Mouse (Mus musculus) regulatory T cell (primary cell): ENCODE measurements around the gene Mybpc1.
"Not testable (repeated sequence)": the region's sequence is repeated elsewhere in the genome, so short reads cannot be mapped to it uniquely, and the experiment has no call there.

Source experiments
- in situ Hi-C: fragments of 300-600 bp; cut with MboI, MseI; formaldehyde crosslinking; loops from one replicate; pipeline ENCODE4 v1.15.1; 2025; ENCODE audit warnings: high pct_unique_total_duplicates

Gene Mybpc1

DNA sequence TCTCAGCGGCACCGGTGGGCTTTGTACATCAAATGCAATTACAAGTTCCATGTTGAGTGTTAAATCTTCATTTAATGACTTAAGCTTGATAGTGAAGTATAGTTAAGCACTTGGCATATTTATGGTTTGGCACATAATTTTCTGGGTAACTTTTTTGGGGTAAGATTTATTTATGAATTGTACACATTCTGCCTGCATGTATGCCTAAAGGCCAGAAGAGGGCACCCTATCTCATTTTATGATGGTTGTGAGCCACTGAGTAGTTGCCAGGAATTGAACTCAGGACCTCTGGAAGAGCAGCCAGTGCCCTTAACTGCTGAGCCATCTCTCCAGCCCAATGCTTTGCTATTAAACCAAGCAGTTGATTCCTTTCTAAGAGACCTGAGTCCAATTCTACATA, 52.2 kb downstream of the Mybpc1 start:
- in situ Hi-C loops: no loop called here

DNA sequence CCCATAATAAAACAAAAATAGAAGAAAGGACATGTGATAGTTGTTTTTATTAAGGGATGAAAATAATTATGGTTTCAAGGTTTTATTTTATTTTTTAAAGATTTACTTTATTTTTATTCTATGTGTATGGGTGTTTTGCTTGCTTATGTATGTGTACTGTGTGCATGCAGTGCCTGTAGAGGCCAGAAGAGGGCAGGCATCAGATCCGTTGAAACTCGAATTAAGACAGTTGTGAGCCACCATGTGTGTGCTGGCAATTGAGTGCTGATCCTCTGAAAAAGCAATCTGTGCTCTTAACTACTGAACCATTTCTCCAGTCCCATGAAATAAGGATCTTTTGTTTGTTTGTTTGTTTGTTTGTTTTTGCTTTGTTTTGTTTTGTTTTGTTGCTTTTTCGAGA, 54.7 kb downstream of the Mybpc1 start:
- in situ Hi-C loops: no loop called here

DNA sequence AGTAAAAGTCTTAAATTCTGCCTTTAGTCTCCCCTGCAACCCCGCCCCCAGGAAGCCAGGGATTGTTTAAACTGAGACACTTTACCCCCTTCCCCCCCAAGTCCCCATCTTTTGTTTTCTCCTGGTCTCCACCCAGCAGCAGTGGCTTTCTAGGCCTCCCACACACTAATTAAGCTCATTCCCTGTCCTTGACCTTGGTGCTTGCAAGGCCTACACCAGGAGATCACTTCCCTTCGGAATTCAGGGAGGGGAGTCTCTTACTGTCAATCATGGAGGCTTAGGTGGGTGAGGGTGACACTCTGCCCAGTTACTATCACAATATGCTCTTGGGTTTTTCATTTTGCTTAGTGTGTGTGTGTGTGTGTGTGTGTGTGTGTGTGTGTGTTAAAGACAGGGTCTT, 57.3 kb downstream of the Mybpc1 start:
- in situ Hi-C loops: no loop called here

DNA sequence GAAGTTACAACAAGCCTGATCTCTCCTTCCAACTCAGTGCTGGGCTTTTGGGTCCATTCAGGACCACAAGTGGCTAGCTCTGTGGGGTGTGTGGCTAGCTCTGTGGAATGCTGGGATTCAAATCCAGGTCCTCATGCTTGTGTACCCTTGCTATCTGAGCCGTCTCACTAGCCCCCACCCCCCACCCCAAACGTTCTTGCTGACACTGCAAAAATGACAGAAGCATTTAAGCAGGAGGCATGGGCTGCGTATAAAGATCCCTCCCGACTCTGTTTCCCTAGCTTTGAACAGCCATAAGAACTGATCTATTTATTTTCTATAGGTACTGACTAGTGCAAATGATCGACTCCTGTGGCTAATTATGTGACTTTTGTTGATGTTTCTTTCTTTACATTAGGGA, 74.3 kb downstream of the Mybpc1 start:
- in situ Hi-C loops: no loop called here

DNA sequence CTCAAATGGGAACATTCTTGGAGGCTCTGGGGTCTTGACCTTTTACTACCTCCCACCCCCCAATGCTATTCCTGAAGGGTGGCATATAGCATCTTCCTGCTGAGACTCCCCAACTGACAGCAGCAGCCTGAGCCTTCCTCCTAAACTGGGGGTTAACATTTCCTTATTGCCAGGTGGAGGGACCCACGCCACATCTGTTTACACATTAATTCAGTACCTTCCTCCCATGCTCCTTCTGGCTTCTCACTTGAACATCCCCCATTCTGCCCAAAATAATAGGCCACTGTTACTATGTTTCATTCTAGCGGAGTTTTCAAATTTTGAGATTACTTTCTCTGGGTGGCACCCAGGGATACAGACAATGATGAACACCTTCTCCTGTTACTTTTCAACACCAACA, 80.9 kb downstream of the Mybpc1 start:
- in situ Hi-C loops: no loop called here

DNA sequence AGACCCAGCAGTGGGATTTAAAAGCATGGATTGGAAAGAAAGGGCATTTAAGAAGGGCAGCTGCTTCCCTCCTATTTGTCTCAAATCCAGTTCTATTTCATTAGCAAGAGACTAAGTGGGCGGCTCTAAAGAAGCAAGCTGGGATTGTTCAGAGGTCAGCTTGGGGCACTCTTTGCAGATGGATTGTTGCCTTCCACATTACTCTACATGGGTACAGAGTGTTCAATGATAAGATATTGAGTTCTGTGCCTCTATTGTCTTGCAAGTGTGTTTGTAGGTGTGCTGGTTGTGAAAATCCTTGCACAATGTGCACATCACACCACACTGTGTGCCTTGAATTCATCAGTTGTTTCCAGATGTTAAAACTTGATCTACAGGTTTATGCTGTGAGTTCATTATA, 81.7 kb downstream of the Mybpc1 start:
- in situ Hi-C loops: no loop called here

DNA sequence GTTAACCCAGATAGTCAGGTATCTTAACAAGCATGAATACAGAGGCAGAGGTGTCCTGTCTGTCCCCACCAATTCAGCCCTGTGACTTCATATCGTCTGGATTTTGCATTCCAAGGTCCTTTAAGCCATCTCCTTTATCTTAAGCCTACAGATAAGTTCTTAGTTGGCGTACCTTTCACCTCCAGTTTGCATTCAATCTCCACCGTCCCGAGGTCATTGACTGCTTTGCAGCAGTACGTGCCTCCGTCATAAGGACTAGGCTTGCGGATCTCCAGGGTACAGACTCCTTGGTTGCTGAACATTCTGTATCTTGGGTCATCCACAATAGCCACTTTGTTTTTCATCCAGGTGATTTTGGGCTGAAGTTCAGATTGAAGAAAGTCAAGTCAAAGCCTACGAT, 82.2 kb downstream of the Mybpc1 start:
- in situ Hi-C loops: no loop called here

DNA sequence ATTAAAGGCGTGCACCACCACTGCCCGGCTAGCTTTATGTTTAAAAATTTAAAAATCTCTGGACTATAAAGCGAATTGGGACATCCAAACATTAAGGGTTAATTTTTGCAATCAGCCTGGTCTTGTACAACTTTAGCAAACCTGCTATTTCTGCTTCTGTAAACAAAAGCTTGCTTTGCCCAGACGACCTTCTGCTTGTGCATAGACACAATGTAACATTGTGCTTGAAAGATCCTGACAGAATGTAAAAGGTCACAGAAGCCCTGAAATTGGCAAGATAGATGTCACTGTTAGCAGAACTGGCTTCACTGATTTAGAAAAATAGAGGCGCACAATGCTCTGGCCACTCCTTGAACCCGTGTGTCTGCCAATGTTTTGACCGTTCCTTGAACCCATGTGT, 89.9 kb downstream of the Mybpc1 start:
- in situ Hi-C loops: not testable (repeated sequence)

DNA sequence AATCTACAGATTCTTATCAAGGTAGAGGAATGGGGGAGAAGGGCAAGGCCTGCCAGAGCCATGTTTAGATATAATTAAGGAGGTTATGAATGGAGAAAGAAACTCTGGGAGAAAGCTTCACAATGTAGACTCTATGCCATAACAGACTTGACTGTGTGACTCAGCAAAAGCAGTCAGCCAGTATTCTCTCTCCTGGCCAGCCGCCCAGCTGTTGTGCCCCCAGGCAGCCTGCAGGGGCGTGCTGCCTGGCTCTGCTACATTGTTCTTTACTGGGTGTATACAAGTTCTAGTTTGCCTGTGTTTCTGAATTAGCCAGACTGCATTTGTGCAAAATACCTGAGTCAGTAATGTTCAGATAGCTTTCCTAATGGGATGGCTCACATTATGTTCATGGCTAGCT, 90.5 kb downstream of the Mybpc1 start:
- in situ Hi-C loops: no loop called here

DNA sequence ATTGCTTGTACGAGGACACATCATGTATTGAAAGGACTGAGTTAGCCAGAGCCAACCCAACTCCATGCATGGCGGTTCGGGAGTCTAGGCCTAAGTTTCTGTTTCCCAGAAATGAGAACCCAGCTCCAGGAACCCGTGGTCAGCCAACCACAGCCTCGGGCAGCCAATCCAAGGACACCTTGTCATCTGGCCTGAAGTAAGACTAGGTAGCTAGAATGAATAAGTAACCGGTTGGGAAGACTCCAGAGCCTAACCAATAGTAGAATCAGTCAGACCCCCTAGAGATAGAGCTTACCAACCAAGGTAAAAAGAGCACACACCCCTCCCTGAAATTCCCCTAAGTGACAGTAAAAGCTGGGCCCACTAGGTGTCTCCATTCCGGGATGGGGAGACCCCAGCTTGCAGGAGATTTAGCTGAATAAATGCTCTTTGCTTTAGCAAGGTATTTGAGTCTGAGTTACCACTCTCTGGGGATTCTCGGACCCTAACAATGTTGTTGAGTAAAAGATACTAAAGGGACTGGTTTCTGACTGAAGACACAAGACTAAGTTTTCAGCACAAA, 91.3 kb downstream of the Mybpc1 start:
- in situ Hi-C loops: no loop called here

DNA sequence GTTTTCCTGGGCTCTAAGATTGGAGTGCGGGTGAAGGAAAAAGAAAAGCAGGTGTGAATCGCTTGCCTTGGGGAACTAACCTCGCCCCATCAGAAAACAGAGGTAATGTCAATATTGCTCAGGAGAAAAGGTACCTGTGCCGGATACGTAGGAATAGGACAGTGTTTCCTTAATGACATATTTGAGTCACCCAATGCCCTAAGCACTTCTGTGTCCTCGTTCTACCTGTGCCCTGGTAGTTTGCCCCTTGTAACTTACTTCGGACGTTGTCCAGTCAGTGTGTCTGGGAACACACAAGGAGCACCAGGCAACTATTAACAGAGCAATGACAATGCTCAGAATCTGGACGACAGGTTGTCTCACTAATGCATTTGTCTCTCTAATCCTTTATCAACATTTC, 93.6 kb downstream of the Mybpc1 start:
- in situ Hi-C loops: no loop called here

DNA sequence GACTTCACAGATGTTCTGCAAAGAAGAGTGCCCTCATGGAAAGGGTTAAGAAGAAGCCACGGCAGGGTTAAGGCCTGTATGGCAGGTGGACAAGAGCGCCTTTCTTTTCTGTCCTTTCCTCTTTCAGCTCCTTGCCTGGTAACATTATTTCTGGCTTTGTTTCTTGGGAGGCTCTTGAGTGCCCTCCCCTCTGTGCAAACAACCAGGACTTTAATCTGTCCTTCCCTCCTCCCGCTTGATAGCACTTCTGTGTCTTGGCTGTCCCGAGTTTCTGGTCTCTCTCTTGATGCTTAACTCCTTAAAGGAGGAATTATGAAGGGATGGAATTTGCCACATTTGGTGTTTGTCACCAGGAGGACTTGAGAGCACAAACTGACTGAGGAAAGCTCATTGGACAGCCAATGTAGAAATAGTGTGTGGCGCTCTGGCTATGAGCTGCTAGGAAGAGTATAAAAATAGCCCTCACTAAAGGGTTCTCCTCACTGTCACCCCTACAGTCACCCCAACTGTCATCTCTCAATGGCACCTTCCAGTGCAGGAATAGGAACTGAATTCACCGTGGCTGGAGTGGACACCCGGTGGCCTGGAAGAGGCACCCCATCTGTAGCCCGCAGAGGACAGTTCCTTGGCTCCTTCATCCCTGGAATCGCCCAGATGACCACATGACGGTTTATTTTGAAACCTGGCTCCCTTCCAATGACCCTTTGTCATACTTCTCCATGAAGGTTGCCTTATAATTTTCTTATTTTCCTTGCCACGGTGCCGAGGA, 94.3 kb downstream of the Mybpc1 start:
- in situ Hi-C loops: no loop called here

DNA sequence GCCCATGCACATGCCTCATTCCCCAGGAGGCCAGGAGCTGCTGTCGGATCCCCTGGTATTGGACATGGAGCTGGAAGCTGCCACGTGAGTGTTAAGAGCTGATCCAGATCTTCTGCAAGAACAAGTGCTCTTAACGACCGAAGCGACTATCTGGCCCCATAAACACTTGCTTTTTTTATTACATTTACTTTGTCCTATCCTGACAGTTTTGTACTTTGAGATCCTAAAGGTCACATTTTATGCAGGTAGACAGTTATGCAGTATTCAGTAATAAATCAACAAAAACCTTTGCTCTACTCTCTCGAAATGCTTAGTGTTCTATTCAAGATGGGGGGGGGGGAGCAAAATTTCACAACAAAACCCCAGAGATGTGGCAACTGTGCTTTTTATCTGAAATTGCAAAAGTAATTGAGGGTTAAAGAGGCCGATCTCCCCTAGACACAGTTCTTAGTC, 97.2 kb downstream of the Mybpc1 start:
- in situ Hi-C loops: no loop called here

DNA sequence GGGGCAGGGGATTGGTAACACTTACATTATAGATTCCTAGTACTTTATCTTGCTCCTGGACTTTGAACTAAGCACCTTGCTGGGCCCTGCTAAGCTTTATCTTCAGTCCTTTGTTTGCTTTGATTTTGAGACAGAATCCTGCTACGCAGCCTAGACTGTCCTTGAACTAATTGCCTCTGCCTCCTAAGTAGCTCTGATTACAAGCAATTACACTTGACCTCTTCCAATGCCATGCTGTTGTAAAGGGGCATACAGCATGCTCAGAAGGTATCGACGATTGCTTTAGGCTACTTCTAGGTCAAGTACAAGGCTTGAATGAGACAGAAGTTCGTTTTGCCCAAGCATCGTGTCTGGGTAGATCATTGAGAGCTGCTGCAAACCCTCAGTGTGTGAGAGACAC, 99.7 kb downstream of the Mybpc1 start:
- in situ Hi-C loops: no loop called here

DNA sequence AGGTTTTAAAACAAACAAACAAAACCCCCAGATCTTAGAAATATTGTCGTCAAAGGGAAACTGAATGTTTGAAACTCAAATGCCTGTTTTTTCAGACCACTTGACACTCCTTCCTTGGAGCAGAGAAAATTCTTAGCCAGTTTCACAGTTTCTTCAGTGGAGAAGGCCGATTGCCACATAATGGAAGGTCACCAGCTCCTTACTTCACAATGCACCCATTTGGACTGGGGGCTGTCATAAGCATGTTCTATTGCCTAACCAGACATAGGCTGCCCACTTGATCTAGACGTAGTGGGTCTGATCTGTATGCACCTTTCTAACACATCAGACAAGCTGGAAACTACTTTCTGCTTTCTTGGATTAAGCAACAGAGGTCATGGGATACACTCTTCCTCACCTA, 100.5 kb downstream of the Mybpc1 start:
- in situ Hi-C loops: loop anchor here (5.0 kb wide), 1 partner anchor 122 kb away; no protein-coding TSS in a partner anchor

DNA sequence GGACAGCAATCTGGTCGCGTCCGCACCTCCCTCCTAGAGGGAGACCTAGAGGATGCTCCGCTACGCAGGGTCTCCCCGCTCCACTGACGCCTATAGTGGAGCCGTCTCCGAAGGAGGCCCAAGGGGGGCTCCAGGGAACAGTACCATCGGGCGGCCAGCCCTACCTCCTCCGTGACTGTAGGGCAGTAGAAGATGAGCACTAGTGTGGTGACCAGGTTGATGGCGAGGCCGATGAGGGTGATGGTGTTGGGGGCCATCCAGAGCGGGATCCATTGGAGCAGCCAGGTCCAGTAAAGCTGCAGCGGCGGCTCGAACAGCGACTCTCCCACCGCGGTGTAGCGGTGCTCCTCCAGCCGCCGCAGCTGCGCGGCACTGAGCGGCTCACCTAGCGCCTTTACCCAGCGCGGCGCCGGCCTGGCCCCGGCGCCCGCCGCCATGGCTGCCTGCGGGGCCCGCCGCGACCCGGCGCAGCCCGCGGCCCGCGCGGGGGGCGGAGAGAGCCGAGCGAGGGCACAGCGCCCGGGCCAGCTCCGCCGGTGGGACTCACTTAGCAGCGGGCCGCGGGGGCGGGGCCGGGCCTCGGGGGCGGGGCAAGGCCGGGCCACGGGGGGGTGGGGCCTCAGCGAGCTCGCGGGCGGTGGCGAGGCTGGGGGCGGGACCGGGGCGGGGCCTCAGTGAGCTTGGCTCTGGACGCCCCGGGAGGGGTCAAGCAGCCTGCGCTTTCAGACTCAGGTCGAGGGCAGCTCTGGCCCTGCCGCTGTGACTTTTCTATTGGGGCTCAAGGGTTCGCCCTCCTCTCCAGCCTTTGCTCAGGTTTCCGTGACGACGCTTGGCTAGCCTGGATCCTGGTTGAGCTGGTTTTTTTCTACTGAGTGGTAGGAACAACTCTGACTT, 101.3 kb downstream of the Mybpc1 start, which contains the start of gene Chpt1:
TSS of gene Chpt1 (minus strand) at position 653 of the 894 bp plus-strand sequence.
- in situ Hi-C loops: loop anchor here (5.0 kb wide), 1 partner anchor 121 kb away; no protein-coding TSS in a partner anchor

DNA sequence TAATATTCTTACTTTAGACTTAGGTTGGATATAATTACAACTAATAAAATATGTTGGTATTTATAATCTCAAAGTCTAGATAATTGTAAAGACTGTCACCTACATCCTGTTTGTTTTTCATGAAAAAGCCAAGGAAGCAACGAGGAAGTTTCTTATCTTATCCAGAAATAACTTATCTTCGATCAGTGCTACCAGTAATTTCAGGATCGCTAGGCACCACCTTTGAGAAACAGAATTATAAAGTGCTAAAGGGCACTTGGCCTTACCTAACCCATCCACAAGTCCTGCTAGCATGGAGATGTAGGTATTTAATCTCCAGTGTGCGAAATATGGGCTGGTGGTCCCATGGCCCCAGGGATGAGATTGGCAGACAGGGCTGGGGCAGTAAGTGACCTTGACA, 102.0 kb downstream of the Mybpc1 start:
- in situ Hi-C loops: loop anchor here (5.0 kb wide), 1 partner anchor 121 kb away; no protein-coding TSS in a partner anchor

DNA sequence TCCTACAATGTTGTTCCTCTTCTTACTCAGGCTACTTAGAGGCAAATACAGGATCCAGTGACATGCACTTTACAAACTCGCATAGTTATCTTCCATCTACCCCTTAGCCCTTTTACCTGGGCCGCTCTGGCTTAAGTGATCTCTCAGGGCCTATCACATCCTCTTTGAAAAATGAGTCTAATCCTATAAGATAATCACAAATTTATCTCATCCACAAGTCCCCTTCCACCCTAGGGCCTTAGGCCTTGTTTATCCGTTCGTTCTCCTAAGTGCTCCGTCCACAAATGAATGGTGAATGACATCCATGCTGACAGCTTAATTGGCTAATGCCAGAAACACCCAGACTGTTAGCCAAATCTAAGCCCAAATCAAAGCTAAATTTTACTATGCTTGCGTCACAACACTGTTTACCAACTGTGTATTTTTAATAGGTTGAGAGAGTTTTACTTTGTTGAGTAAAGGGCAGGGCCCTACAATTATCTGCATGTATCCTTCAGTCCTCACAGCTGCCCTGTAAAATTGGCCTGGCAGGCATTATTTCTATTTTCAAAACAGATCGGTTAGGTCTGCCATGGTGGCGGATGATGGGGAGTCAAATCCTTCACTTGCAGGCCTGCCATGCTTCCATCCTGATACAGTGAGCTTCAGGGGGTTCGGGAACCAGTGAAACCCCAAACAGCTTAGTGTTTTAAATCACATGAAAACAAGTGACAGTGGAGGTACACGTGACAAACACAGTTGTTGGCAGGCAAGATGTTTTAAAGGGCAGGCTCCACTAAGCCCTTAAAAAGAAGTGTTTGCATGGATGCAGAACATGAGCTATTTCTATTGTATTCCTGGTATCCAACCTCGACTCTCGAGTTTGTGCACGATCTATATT, 102.8 kb downstream of the Mybpc1 start:
- in situ Hi-C loops: loop anchor here (5.0 kb wide), 1 partner anchor 120 kb away; no protein-coding TSS in a partner anchor

DNA sequence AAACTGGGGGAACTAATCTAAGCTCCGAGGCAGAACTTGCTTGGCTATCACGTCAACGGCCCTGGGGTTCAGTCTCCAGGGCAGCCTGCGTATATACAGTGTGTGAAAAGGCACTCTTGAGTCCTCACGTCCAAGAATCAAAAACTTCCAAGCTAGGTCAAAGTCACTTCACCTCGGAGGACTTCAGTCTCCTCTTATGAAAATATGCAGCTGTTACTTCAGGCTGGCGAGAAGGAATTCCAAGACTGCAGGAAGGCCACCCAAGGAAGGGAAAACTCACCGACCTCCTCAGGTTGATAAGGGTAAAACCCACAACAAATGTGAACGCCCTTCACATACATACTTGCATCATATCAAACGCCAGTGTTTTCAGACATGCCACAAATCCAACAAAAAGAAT, 103.6 kb downstream of the Mybpc1 start:
- in situ Hi-C loops: loop anchor here (5.0 kb wide), 1 partner anchor 119 kb away; no protein-coding TSS in a partner anchor

DNA sequence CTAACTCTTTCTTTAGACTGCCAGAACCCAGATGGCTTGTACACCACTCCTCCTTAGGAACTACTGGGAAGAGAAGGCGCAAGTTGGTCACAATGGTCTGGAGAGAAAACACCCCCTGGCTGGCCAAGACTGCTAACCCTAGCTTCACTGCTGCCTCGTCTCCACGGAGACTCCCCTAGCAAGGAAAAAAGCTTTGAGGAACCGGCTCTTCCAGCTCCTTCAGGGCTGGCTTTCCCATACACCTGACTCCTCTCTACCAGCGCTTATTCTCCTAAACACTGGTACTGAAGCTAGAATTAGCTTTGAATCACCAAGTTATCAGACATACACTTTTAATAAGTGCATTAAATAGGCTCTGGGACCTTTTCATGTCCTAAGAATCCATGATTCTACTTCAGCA, 105.0 kb downstream of the Mybpc1 start:
- in situ Hi-C loops: loop anchor here (5.0 kb wide), 1 partner anchor 118 kb away; no protein-coding TSS in a partner anchor
